Comparison of ENCODE assay signal across 8 mouse cellular contexts in the genomic region with DNA sequence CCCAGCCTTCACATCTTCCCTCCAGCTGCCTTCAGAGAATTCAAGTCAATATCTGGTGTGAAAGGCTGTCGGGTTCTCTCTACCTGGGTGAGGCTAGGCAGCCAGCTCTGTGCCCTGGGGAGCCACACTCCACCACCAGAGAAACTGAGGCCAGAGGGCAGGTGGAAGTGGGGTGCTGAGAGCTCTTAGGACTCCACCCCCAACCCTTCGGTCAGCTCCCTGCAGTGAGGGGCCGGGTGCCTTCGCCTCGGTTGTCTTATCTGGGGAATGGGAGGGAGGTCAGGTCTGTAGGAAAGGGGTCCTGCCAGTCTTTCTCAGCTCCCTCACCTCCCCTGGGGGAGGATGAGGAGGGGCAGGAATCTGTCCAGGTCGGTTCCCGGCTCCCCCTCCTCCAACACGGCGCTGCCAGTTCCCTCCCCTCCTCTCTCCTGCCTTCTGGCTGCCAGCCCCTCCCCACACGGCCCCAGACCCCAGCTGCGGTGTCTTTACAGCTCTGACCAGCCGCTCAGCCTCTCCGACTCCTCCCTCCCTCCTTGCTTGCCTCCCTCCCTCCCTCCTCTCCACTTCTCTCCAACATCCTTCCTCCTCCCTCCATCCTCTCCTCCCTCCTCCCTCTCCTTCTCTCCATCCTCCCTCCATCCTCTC.
DNase-seq lines count a peak whose midpoint lies in the region; ATAC-seq and TF ChIP-seq lines count a peak whose summit lies in the region.

No protein-coding gene starts in this region.

- H3K4me2 ChIP-seq in forebrain, postnatal 0 days (ENCODE audit: low read depth), result peak overlapping the region; percentile 63
- H3K4me2 ChIP-seq in intestine, embryonic 14.5 days (ENCODE audit: low read length), result peak overlapping the region; percentile 62
- H3K4me2 ChIP-seq in lung, embryonic 15.5 days, result peak overlapping the region; percentile 80

- no peaks in the 10 kb centered on the region for H3K27me3 ChIP-seq in forebrain, postnatal 0 days (ENCODE audit: insufficient read depth, low read length)
- no peaks in the 10 kb centered on the region for H3K27me3 ChIP-seq in intestine, embryonic 14.5 days (replicated peaks; ENCODE audit: control insufficient read depth, insufficient read depth, low read length)
- no peaks in the 10 kb centered on the region for H3K27me3 ChIP-seq in lung, embryonic 15.5 days

- intact Hi-C loops in left cerebral cortex, postnatal 36 days (cut with DNase I), result loop anchor here (2.0 kb wide), 3 partner anchors 18 to 34 kb away; no protein-coding TSS in a partner anchor

- H3K27ac ChIP-seq in brown adipose tissue, adult 24 weeks (replicated peaks; ENCODE audit: low read depth, low read length), result peak overlapping the region; percentile 72
- H3K27ac ChIP-seq in forebrain, postnatal 0 days (ENCODE audit: low read depth, low read length), result peak overlapping the region; percentile 99
- H3K27ac ChIP-seq in intestine, embryonic 14.5 days (ENCODE audit: low read depth), result peak overlapping the region; percentile 99
- peak overlapping the region; percentile 95 for H3K27ac ChIP-seq in lung, embryonic 15.5 days

- H3K36me3 ChIP-seq in forebrain, postnatal 0 days (ENCODE audit: insufficient read depth), result no peaks in the 10 kb centered on the region
- H3K36me3 ChIP-seq in intestine, embryonic 14.5 days (ENCODE audit: control insufficient read depth, insufficient read depth, low read length), result no peaks in the 10 kb centered on the region
- no peaks in the 10 kb centered on the region for H3K36me3 ChIP-seq in lung, embryonic 15.5 days

- H3K9me3 ChIP-seq in forebrain, postnatal 0 days (ENCODE audit: low read length), result no peaks in the 10 kb centered on the region
- H3K9me3 ChIP-seq in intestine, embryonic 14.5 days (ENCODE audit: control insufficient read depth, low read length), result no peaks in the 10 kb centered on the region
- no peaks in the 10 kb centered on the region for H3K9me3 ChIP-seq in lung, embryonic 15.5 days

- H3K4me1 ChIP-seq in brown adipose tissue, adult 24 weeks (ENCODE audit: control insufficient read depth, insufficient read depth, insufficient read length, low read length), result peaks cover 34% of the 10 kb centered on the region
- peaks cover 26% of the 10 kb centered on the region for H3K4me1 ChIP-seq in forebrain, postnatal 0 days (ENCODE audit: insufficient read depth)
- H3K4me1 ChIP-seq in intestine, embryonic 14.5 days (replicated peaks; ENCODE audit: control insufficient read depth, insufficient read depth, low read length), result peaks cover 41% of the 10 kb centered on the region
- peaks cover 58% of the 10 kb centered on the region for H3K4me1 ChIP-seq in lung, embryonic 15.5 days

- H3K4me3 ChIP-seq in brown adipose tissue, adult 24 weeks (ENCODE audit: insufficient read depth, low read depth, low read length), result no peak overlapping the region
- H3K4me3 ChIP-seq in forebrain, postnatal 0 days (ENCODE audit: low read depth, low read length), result peak overlapping the region; percentile 31
- H3K4me3 ChIP-seq in intestine, embryonic 14.5 days (ENCODE audit: low read depth, low read length), result peak overlapping the region; percentile 28
- H3K4me3 ChIP-seq in lung, embryonic 15.5 days, result no peak overlapping the region

- peak; percentile 76 for ATAC-seq in forebrain, postnatal 0 days
- peak; percentile 72 for ATAC-seq in intestine, embryonic 14.5 days (replicated peaks; ENCODE audit: low FRiP score, low TSS enrichment, low read depth)
- ATAC-seq in lung, embryonic 15.5 days (ENCODE audit: borderline replicate concordance, extremely low read depth, low FRiP score, low TSS enrichment), result peak; percentile 76

- WGBS in forebrain, postnatal 0 days, result 4% methylated on average over 13 of the region's 13 CpGs
- WGBS in intestine, embryonic 14.5 days, result under 1% methylated on average over 13 of the region's 13 CpGs
- 4% methylated on average over 13 of the region's 13 CpGs for WGBS in lung, embryonic 15.5 days

- peak overlapping the region; percentile 43 for H3K9ac ChIP-seq in forebrain, postnatal 0 days
- peak overlapping the region; percentile 18 for H3K9ac ChIP-seq in intestine, embryonic 14.5 days (ENCODE audit: low read length)
- H3K9ac ChIP-seq in lung, embryonic 15.5 days, result peak overlapping the region; percentile 14; the same call in 1 of the 2 replicates

- TF ChIP-seq CTCF in forebrain, postnatal 0 days (IDR thresholded peaks at IDR 0.05; ENCODE audit: low read depth), result no peak

- peak; percentile 56 to 64 for DNase-seq in left cerebral cortex, postnatal 36 days (ENCODE audit: low spot score in 2 of 2)
- no peak for DNase-seq in left cerebral cortex, adult 9 months (ENCODE audit: low spot score in 2 of 2)
- peak; percentile 88 for DNase-seq in forebrain, postnatal 0 days
- peak; percentile 81 for DNase-seq in intestine, embryonic 14.5 days (ENCODE audit: low spot score)
- DNase-seq in right cerebral cortex, postnatal 10 days (ENCODE audit: low spot score in 2 of 2), result peak; percentile 83 to 89
- DNase-seq in urinary bladder, adult 2 months (ENCODE audit: low spot score), result no peak

Comparison
In these comparisons a context has a peak if more than half of its experiments do, and no peak if none do; other contexts are left out.
1. DNase-seq: peak in left cerebral cortex, postnatal 36 days (2 of 2), forebrain, postnatal 0 days (single experiment), intestine, embryonic 14.5 days (single experiment) and right cerebral cortex, postnatal 10 days (2 of 2); none in left cerebral cortex, adult 9 months (0 of 2) and urinary bladder, adult 2 months (single experiment).
2. H3K4me3 ChIP-seq: peak in forebrain, postnatal 0 days (single experiment) and intestine, embryonic 14.5 days (single experiment); none in brown adipose tissue, adult 24 weeks (single experiment) and lung, embryonic 15.5 days (single experiment).
3. Peak in every context shown above with its lines, with median percentiles within 50 percentile points of each other: H3K27ac ChIP-seq, ATAC-seq, H3K4me2 ChIP-seq and H3K9ac ChIP-seq.